Mouse (Mus musculus) midbrain, embryonic 16.5 days (tissue): ENCODE measurements around the gene Ntf3. TPM values are rescaled to one million over a fixed set of nuclear protein-coding genes. Genes with fewer than 3 reads are reported as not detected.

Experiments used
- ATAC-seq: fragments of 200-750 bp; cut with Nextera tagmentation; 2 replicates; pipeline ENCODE4 v1.8.0; 2017; ENCODE audit warnings: moderate TSS enrichment
- H3K27ac ChIP-seq: fragments of 300-500 bp; sonication (generic); 2 replicates; pipeline ENCODE4 v1.5.1; 2014; ENCODE audit warnings: mild to moderate bottlenecking, low read length, mixed read lengths
- H3K27me3 ChIP-seq: fragments of 300-500 bp; sonication (generic); 2 replicates; pipeline ENCODE4 v1.6.1; 2014; ENCODE audit warnings: low read depth, low read length, mixed read lengths; ENCODE audit not compliant: control insufficient read depth, insufficient read depth
- H3K36me3 ChIP-seq: fragments of 300-500 bp; sonication (generic); 2 replicates; pipeline ENCODE4 v1.6.1; 2014; ENCODE audit warnings: mild to moderate bottlenecking, low read length, moderate library complexity, mixed read lengths; ENCODE audit not compliant: control insufficient read depth, insufficient read depth
- H3K4me1 ChIP-seq: fragments of 300-500 bp; sonication (generic); 2 replicates; pipeline ENCODE4 v1.6.1; 2014; ENCODE audit warnings: mild to moderate bottlenecking, low read length, mixed read lengths; ENCODE audit not compliant: control insufficient read depth, insufficient read depth
- H3K4me2 ChIP-seq: fragments of 300-500 bp; sonication (generic); 2 replicates; pipeline ENCODE4 v1.6.1; 2014; ENCODE audit warnings: mild to moderate bottlenecking, low read length, mixed read lengths
- H3K4me3 ChIP-seq: fragments of 300-500 bp; sonication (generic); 2 replicates; pipeline ENCODE4 v1.5.1; 2014; ENCODE audit warnings: low read depth, mild to moderate bottlenecking, low read length, moderate library complexity, mixed read lengths
- H3K9ac ChIP-seq: fragments of 300-500 bp; sonication (generic); 2 replicates; pipeline ENCODE4 v1.6.1; 2014; ENCODE audit warnings: low read depth, low read length, mixed read lengths
- H3K9me3 ChIP-seq: fragments of 300-500 bp; sonication (generic); replicated peaks from 2 replicates; pipeline ENCODE4 v1.6.1; 2014; ENCODE audit warnings: mild to moderate bottlenecking, low read length, mixed read lengths; ENCODE audit not compliant: control insufficient read depth, poor library complexity, severe bottlenecking
- WGBS: fragments of 180-500 bp; shearing (Covaris S2); extraction: QIAGEN DNeasy Blood & Tissue Kit; methylation state at CpG from one replicate; pipeline ENCODE4 v1.1.7; 2014; 5-methylcytosine and 5-hydroxymethylcytosine counted together
- polyA plus RNA-seq: library from polyadenylated mRNA; unstranded; fragments of >200 nt; fragmentation: Nextera tagmentation; extraction: Ambion mirVana; gene quantifications from 2 replicates; pipeline ENCODE4 v1.2.1, GENCODE M21; 2015

Gene Ntf3
- 1.0 and 1.8 TPM in 2 replicates for polyA plus RNA-seq

DNA sequence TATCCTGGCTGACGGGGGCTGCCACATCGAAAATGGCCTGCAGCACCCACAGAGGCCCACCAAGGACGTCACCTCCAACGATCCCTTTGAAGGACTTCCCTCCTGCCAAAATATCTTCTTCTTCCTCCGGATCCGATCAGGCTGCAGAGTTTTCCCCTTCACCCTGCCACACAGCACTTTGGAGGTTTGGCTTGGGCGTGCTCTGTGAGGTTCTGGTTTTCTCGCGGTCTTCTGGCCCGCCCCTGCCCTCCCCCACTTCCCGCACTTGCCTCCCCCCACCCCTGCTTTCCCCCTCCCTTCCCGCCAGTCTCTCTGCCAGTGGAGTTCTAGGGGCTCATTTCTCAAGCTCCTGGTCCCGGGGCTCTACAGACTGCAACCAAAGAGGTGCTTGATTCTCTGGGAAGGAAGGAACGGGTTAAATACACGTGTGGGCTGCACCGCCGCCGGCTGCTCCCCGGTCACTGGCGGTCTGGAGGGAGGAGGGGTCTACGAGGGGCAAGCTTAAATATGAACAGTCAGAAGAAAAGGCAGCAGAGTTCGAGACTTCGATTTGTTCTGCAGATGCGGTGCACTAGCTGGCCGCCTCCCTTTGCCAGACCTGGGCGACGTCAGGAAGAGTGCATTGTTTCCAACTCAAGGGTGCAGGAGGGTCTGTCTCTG is at the start of gene Ntf3:
TSS of gene Ntf3 (minus strand) at position 363 of the 660 bp plus-strand sequence.
- Histone ChIP-seq H3K4me1 (peaks cover 45% of the 10 kb centered on the region), H3K4me3 (peak within 1 kb of the TSS; percentile 33), H3K36me3 (no peaks in the 10 kb centered on the region), H3K27me3 (peaks cover 48% of the 10 kb centered on the region), H3K27ac (no peak within 1 kb of the TSS), H3K4me2 (peak within 1 kb of the TSS; percentile 61), H3K9ac (peak within 1 kb of the TSS; percentile 43; the same call in 1 of the 2 replicates), H3K9me3 (no peaks in the 10 kb centered on the region)
- no peak for ATAC-seq
- under 1% methylated on average over 27 of the region's 27 CpGs for WGBS

- Histone ChIP-seq H3K27me3 (no peaks in the 10 kb centered on the region), H3K27ac (no peak overlapping the region), H3K9ac (no peak overlapping the region), H3K4me1 (no peaks in the 10 kb centered on the region), H3K4me3 (no peak overlapping the region), H3K9me3 (no peaks in the 10 kb centered on the region), H3K4me2 (no peak overlapping the region), H3K36me3 (no peaks in the 10 kb centered on the region)
- no peak for ATAC-seq
- WGBS: 80% methylated on average over 5 of the region's 5 CpGs
Observed at GRCm38 (mm10) chr6:126213330-126213729, 46.6 kb upstream of the Ntf3 start.

DNA sequence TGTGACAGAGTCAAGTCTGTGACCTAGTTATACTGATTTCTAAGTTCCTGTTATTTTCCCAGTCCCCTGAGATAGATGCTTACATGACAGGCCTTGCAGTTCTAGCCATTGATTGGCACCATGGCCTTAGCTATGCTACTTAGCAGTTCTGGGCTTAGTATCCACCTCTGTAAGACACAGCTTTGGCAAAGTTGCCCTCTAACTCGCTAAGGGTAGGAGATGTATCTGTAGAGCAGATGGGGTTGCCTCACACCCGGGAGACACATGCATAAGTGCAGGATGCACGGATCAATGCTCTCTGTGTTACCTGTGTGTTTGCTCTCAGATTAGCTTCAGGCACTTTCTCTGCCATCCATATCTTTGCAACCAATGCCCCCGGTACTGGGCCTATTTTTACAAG is 36.7 kb upstream of the Ntf3 start:
- Histone ChIP-seq H3K27ac (no peak overlapping the region), H3K4me2 (no peak overlapping the region)
- no peak for ATAC-seq

GRCm38 (mm10) chr6:126202959-126203358 is 36.2 kb upstream of the Ntf3 start:
- H3K9me3 ChIP-seq: no peaks in the 10 kb centered on the region
- no peaks in the 10 kb centered on the region for H3K4me1 ChIP-seq
- H3K9ac ChIP-seq: no peak overlapping the region
- H3K27ac ChIP-seq: no peak overlapping the region
- no peak overlapping the region for H3K4me3 ChIP-seq
- H3K36me3 ChIP-seq: no peaks in the 10 kb centered on the region
- no peak for ATAC-seq
- no peaks in the 10 kb centered on the region for H3K27me3 ChIP-seq
- no peak overlapping the region for H3K4me2 ChIP-seq
- WGBS: 74% methylated on average over 7 of the region's 7 CpGs

More for the DNA sequence above, 36.7 kb upstream of the Ntf3 start:
- Histone ChIP-seq H3K27me3 (no peaks in the 10 kb centered on the region), H3K36me3 (no peaks in the 10 kb centered on the region), H3K4me3 (no peak overlapping the region), H3K9me3 (no peaks in the 10 kb centered on the region), H3K9ac (no peak overlapping the region), H3K4me1 (no peaks in the 10 kb centered on the region)
- 76% methylated on average over 4 of the region's 4 CpGs for WGBS

DNA sequence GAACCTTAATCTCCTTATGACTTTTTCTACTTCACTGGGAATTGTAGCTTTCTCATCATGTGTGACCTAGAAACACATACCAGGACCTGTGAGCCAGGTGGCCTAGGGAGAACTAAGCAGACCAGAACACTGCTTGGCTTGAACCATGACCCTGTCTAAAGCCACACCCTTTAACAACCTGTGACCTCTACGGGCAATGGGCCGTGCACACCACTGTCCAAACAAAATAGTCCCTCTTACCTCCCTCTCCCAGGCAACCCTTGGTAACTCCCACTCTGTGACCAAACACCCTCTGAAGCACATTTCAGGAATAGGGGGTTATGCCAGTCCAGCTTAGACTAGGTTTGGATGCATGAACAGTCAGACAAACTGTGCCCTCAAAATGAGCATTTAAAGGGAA is 35.0 kb upstream of the Ntf3 start:
- Histone ChIP-seq H3K4me2 (no peak overlapping the region), H3K9ac (no peak overlapping the region), H3K4me1 (no peaks in the 10 kb centered on the region), H3K9me3 (no peaks in the 10 kb centered on the region), H3K27ac (no peak overlapping the region), H3K27me3 (no peaks in the 10 kb centered on the region), H3K36me3 (no peaks in the 10 kb centered on the region), H3K4me3 (no peak overlapping the region)
- ATAC-seq: no peak
- 80% methylated on average over 2 of the region's 2 CpGs for whole genome bisulfite sequencing

GRCm38 (mm10) chr6:126199916-126200315 is 33.2 kb upstream of the Ntf3 start:
- H3K9me3 ChIP-seq: no peaks in the 10 kb centered on the region
- ATAC-seq: no peak
- 71% methylated on average over 2 of the region's 2 CpGs for WGBS
- no peaks in the 10 kb centered on the region for H3K4me1 ChIP-seq
- no peak overlapping the region for H3K9ac ChIP-seq
- no peaks in the 10 kb centered on the region for H3K36me3 ChIP-seq
- no peak overlapping the region for H3K27ac ChIP-seq
- no peak overlapping the region for H3K4me2 ChIP-seq
- H3K4me3 ChIP-seq: no peak overlapping the region
- H3K27me3 ChIP-seq: no peaks in the 10 kb centered on the region

- ATAC-seq: no peak
- H3K9me3 ChIP-seq: no peaks in the 10 kb centered on the region
- H3K4me3 ChIP-seq: no peak overlapping the region
- WGBS: 91% methylated on average over 4 of the region's 4 CpGs
- no peak overlapping the region for H3K9ac ChIP-seq
- no peak overlapping the region for H3K27ac ChIP-seq
- H3K27me3 ChIP-seq: no peaks in the 10 kb centered on the region
- no peak overlapping the region for H3K4me2 ChIP-seq
- no peaks in the 10 kb centered on the region for H3K36me3 ChIP-seq
- H3K4me1 ChIP-seq: no peaks in the 10 kb centered on the region
Observed at GRCm38 (mm10) chr6:126194760-126195159, 28.1 kb upstream of the Ntf3 start.

DNA sequence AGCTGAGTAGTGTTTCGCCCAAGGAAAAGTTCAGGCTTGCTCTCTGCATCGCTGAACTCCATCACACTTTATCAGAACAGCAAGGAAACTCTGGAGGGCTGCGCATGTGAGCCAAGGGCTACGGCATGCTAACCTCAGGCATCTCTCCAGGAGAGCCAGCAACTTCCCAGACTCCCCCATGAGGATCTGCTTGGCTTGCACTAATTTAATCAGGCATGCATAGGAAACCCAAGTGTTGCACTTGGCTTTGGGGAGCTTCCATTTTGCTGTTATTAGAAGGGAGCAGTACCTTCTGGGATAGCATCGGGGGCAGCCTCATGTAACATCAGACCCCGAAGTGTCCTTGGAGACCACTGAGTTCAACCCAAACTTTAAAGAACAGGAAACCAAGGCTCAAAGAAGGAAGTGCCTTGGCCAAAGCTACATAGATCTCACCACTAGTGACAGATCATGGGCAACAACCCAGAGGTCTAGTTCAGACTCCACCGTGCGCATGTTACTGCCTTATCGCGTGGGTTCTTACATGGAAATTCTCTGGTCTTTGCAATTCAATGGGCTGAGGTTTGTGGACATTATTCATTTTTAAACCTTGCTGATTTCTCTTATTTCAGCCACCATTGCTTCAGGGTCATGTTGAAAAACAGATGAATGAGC is 23.6 kb upstream of the Ntf3 start:
- no peaks in the 10 kb centered on the region for H3K9me3 ChIP-seq
- H3K9ac ChIP-seq: no peak overlapping the region
- H3K4me1 ChIP-seq: no peaks in the 10 kb centered on the region
- 91% methylated on average over 10 of the region's 10 CpGs for WGBS
- ATAC-seq: no peak
- no peaks in the 10 kb centered on the region for H3K36me3 ChIP-seq
- H3K4me3 ChIP-seq: no peak overlapping the region
- H3K4me2 ChIP-seq: no peak overlapping the region
- no peaks in the 10 kb centered on the region for H3K27me3 ChIP-seq
- no peak overlapping the region for H3K27ac ChIP-seq

- 53% methylated on average over 8 of the region's 8 CpGs for WGBS
- no peaks in the 10 kb centered on the region for H3K9me3 ChIP-seq
- no peak overlapping the region for H3K27ac ChIP-seq
- no peaks in the 10 kb centered on the region for H3K36me3 ChIP-seq
- H3K9ac ChIP-seq: no peak overlapping the region
- no peaks in the 10 kb centered on the region for H3K27me3 ChIP-seq
- no peak for ATAC-seq
- no peak overlapping the region for H3K4me2 ChIP-seq
- H3K4me1 ChIP-seq: no peaks in the 10 kb centered on the region
- H3K4me3 ChIP-seq: no peak overlapping the region
Observed at GRCm38 (mm10) chr6:126187400-126187799, 20.7 kb upstream of the Ntf3 start.
